Mouse (Mus musculus): ENCODE measurements around the gene Ttc6. TPM values are rescaled to one million over a fixed set of nuclear protein-coding genes. Genes with fewer than 3 reads are reported as not detected.

Gene Ttc6
- polyA plus RNA-seq, 1 experiment from 2014 or later, result 0.75 TPM

- H3K9ac ChIP-seq (replicated peaks), result no peak overlapping the region
- H3K4me1 ChIP-seq, result no peaks in the 10 kb centered on the region
- H3K36me3 ChIP-seq, result no peaks in the 10 kb centered on the region
- H3K27me3 ChIP-seq (replicated peaks), result no peaks in the 10 kb centered on the region
- no peak overlapping the region for H3K27ac ChIP-seq (replicated peaks)
- H3K4me3 ChIP-seq (replicated peaks), result no peak overlapping the region
- no peak for ATAC-seq (ENCODE audit: low FRiP score)
- 72% methylated on average over 5 of the region's 5 CpGs for WGBS
- no peaks in the 10 kb centered on the region for H3K9me3 ChIP-seq (replicated peaks)
- H3K4me2 ChIP-seq, result no peak overlapping the region
These were observed 218.0 kb downstream of the Ttc6 start for GRCm38 (mm10) chr12:57781926-57782325.

DNA sequence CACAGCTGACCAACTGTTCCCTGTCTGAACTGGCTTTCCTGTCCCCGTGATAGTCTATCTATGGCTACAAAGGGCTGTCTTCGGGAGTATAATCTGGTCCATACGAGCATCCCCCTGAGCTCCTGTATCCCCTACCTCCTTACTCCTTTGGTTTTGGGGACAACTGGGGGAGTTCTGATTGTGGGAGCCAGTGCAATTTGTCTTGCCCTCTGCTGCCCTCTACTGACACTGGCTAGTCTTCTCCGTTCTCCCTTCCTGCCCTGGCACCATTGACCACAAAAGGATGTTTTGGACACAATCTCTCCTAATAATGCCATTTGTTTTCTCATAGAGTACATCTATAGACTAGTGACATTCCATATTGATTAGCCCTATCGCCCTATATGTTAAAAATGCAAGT, 223.6 kb downstream of the Ttc6 start:
- Histone ChIP-seq H3K36me3 (no peaks in the 10 kb centered on the region), H3K4me2 (no peak overlapping the region), H3K4me1 (no peaks in the 10 kb centered on the region), H3K9ac (replicated peaks) (no peak overlapping the region), H3K4me3 (replicated peaks) (no peak overlapping the region), H3K27me3 (replicated peaks) (no peaks in the 10 kb centered on the region), H3K9me3 (replicated peaks) (no peaks in the 10 kb centered on the region), H3K27ac (replicated peaks) (no peak overlapping the region)
- WGBS, result 27% methylated on average over 5 of the region's 5 CpGs
- no peak for ATAC-seq (ENCODE audit: low FRiP score)

Other genes starting within 250 kb of the Ttc6 start
- 0.40 and 1.1 TPM in 2 replicates for gene Foxa1, start 17.2 kb upstream of the Ttc6 start, polyA plus RNA-seq (2015; fragmentation: Nextera tagmentation; extraction: Ambion mirVana)